Mouse (Mus musculus) neural tube, embryonic 10.5 days (tissue): ENCODE data around the gene Nsg2.
"Not testable (repeated sequence)": the region's sequence is repeated elsewhere in the genome, so short reads cannot be mapped to it uniquely, and the experiment has no call there.

Experiments
- DNase-seq: peaks from one replicate; pipeline ENCODE4 v3.0.0-alpha.2; 2017; ENCODE audit warnings: low spot score; ENCODE audit errors: extremely low spot score

Nsg2 gene

GRCm38 (mm10) chr11:32000281-32000680 lies at the start of gene Nsg2:
Gene Nsg2, plus strand, starts transcription at chr11:32000463.
- DNase-seq, result peak; percentile 74

GRCm38 (mm10) chr11:31960071-31960470 lies 40.2 kb upstream of the Nsg2 start:
- DNase-seq, result no peak

- DNase-seq, result no peak
Measured at GRCm38 (mm10) chr11:31963993-31964392, 36.3 kb upstream of the Nsg2 start.

GRCm38 (mm10) chr11:31965256-31966134 lies 34.8 kb upstream of the Nsg2 start, which contains the start of gene 4930524B15Rik:
Gene 4930524B15Rik, plus strand, starts transcription at chr11:31965592.
- peak; percentile 61 for DNase-seq

- no peak for DNase-seq
Measured at GRCm38 (mm10) chr11:31974132-31974531, 26.1 kb upstream of the Nsg2 start.

- no peak for DNase-seq
Measured at GRCm38 (mm10) chr11:31974826-31975225, 25.4 kb upstream of the Nsg2 start.

GRCm38 (mm10) chr11:31975678-31976077 lies 24.6 kb upstream of the Nsg2 start:
- DNase-seq, result no peak

GRCm38 (mm10) chr11:31976137-31976536 lies 24.1 kb upstream of the Nsg2 start:
- no peak for DNase-seq

GRCm38 (mm10) chr11:31980089-31980488 lies 20.2 kb upstream of the Nsg2 start:
- not testable (repeated sequence) for DNase-seq

- no peak for DNase-seq
Measured at GRCm38 (mm10) chr11:31981830-31982229, 18.4 kb upstream of the Nsg2 start.

GRCm38 (mm10) chr11:31982247-31982943 lies 17.9 kb upstream of the Nsg2 start:
- not testable (repeated sequence) for DNase-seq

- DNase-seq, result no peak
Measured at GRCm38 (mm10) chr11:31983249-31983648, 17.0 kb upstream of the Nsg2 start.

- DNase-seq, result no peak
Measured at GRCm38 (mm10) chr11:31984786-31985185, 15.5 kb upstream of the Nsg2 start.

- DNase-seq, result no peak
Measured at GRCm38 (mm10) chr11:31992535-31992934, 7.7 kb upstream of the Nsg2 start.

GRCm38 (mm10) chr11:31999716-32000115 lies 547 bp upstream of the Nsg2 start:
- DNase-seq, result no peak

- peak; percentile 62 for DNase-seq
Measured at GRCm38 (mm10) chr11:32001181-32001910, 1.1 kb downstream of the Nsg2 start.

- DNase-seq, result peak; percentile 53
Measured at GRCm38 (mm10) chr11:32002670-32003072, 2.4 kb downstream of the Nsg2 start.

GRCm38 (mm10) chr11:32008049-32008448 lies 7.8 kb downstream of the Nsg2 start:
- not testable (repeated sequence) for DNase-seq

GRCm38 (mm10) chr11:32008852-32009251 lies 8.6 kb downstream of the Nsg2 start:
- DNase-seq, result no peak

GRCm38 (mm10) chr11:32009961-32010662 lies 9.8 kb downstream of the Nsg2 start:
- DNase-seq, result peak; percentile 55

- no peak for DNase-seq
Measured at GRCm38 (mm10) chr11:32010663-32010970, 10.4 kb downstream of the Nsg2 start.
